Mouse (Mus musculus) stomach, postnatal 0 days (tissue): ENCODE results near the gene Zfp318.

Experiments
- CTCF ChIP-seq: IDR thresholded peaks from 2 replicates; pipeline ENCODE4 v1.5.1; 2016; ENCODE audit warnings: antibody characterized with exemption, low read depth, mild to moderate bottlenecking, moderate library complexity
- EP300 ChIP-seq: optimal IDR thresholded peaks from 2 replicates; pipeline ENCODE3; 2016; ENCODE audit warnings: antibody characterized with exemption

GRCm38 (mm10) chr17:46458439-46458838, 74.9 kb downstream of the Zfp318 start:
- no peak for TF ChIP-seq CTCF
- TF ChIP-seq EP300 = no peak
